Mouse (Mus musculus): ENCODE measurements around the gene Pank4. TPM values are rescaled to one million over a fixed set of nuclear protein-coding genes. Genes with fewer than 3 reads are reported as not detected.
A peak's percentile ranks its signal among the peaks of the same experiment; 100 is the strongest.

The Pank4 gene
- polyA plus RNA-seq, 1 experiment from 2014 or later, result 48.4 TPM

DNA sequence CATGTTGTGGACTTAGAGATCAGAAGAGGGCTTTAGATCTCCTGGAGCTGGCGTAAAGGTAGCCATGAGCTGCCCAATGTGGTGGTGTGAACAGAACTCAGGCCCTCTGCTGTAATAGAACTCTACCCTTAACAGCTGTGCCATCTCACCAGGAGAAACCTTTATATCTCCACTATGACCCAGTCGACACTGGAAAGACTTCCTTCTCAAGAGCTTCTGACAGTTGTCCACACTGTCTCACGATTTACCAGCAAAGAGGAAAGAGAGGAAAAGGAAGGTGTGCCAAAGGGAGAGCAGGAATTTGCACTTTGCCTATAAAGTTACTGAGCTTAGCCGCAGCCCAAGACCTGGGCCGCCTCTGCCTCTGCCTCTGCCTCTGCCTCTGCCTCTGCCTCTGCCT lies 22.1 kb upstream of the Pank4 start:
- H3K9ac ChIP-seq (ENCODE audit: low read length), result no peak overlapping the region
- H3K4me1 ChIP-seq (replicated peaks; ENCODE audit: control insufficient read depth, insufficient read depth, low read length), result peaks cover 4% of the 10 kb centered on the region; the same call in 1 of the 2 replicates
- no peak overlapping the region for H3K4me3 ChIP-seq (ENCODE audit: low read length)
- H3K27ac ChIP-seq (ENCODE audit: low read length), result no peak overlapping the region
- no peaks in the 10 kb centered on the region for H3K9me3 ChIP-seq (ENCODE audit: control insufficient read depth, low read length)
- 86% methylated on average over 5 of the region's 5 CpGs for WGBS
- H3K27me3 ChIP-seq (ENCODE audit: control insufficient read depth, insufficient read depth, low read depth, low read length), result no peaks in the 10 kb centered on the region
- H3K36me3 ChIP-seq (ENCODE audit: control insufficient read depth, insufficient read depth, low read length), result no peaks in the 10 kb centered on the region
- ATAC-seq (ENCODE audit: low read depth), result no peak
- H3K4me2 ChIP-seq (ENCODE audit: low read depth, low read length), result no peak overlapping the region

DNA sequence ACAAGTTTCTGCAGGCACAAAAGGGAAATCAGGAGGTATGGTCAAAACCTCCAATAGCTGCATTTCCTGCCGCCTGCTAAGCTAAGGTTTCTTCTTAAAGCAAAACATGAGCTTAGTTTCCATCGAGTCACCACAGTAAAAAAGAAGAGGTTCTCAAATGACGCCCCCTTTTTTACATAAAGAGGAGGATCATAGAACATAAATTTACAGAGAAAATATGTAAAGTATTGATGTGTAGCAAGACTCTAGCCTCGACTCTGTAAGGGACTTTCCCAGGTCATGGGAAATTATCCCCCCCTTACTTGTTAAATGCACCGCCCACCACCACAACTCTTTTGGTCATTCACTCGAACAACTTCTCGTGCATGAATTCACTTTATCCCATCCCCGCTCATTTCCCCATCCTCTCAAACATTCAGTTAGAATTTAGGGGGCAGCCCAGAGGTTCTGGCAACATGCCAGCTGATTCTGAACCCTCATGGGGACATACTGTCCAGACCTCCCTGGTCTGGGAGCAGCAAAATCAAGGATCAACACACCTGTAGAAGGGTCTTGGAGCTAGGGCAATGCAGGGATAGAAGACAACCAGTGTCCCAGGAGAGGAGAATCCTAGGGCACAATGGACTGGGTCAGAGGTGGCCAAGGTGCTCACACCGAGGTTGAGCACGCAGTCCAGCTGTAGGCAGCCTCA lies 21.1 kb upstream of the Pank4 start:
- Histone ChIP-seq H3K4me1 (replicated peaks; ENCODE audit: control insufficient read depth, insufficient read depth, low read length) (peaks cover 4% of the 10 kb centered on the region; the same call in 1 of the 2 replicates), H3K27me3 (ENCODE audit: control insufficient read depth, insufficient read depth, low read depth, low read length) (no peaks in the 10 kb centered on the region), H3K4me2 (ENCODE audit: low read depth, low read length) (no peak overlapping the region), H3K9me3 (ENCODE audit: control insufficient read depth, low read length) (no peaks in the 10 kb centered on the region), H3K27ac (ENCODE audit: low read length) (no peak overlapping the region), H3K9ac (ENCODE audit: low read length) (no peak overlapping the region), H3K36me3 (ENCODE audit: control insufficient read depth, insufficient read depth, low read length) (no peaks in the 10 kb centered on the region), H3K4me3 (ENCODE audit: low read length) (no peak overlapping the region)
- ATAC-seq (ENCODE audit: low read depth), result no peak
- 77% methylated on average over 10 of the region's 10 CpGs for WGBS

GRCm38 (mm10) chr4:154943323-154944039 lies 20.4 kb upstream of the Pank4 start:
- no peak overlapping the region for H3K27ac ChIP-seq (ENCODE audit: low read length)
- H3K4me3 ChIP-seq (ENCODE audit: low read length), result no peak overlapping the region
- ATAC-seq (ENCODE audit: low read depth), result no peak
- H3K4me2 ChIP-seq (ENCODE audit: low read depth, low read length), result no peak overlapping the region
- H3K9ac ChIP-seq (ENCODE audit: low read length), result no peak overlapping the region
- H3K4me1 ChIP-seq (replicated peaks; ENCODE audit: control insufficient read depth, insufficient read depth, low read length), result peaks cover 7% of the 10 kb centered on the region; the same call in 1 of the 2 replicates
- H3K27me3 ChIP-seq (ENCODE audit: control insufficient read depth, insufficient read depth, low read depth, low read length), result peaks cover 2% of the 10 kb centered on the region; the same call in 1 of the 2 replicates
- no peaks in the 10 kb centered on the region for H3K9me3 ChIP-seq (ENCODE audit: control insufficient read depth, low read length)
- no peaks in the 10 kb centered on the region for H3K36me3 ChIP-seq (ENCODE audit: control insufficient read depth, insufficient read depth, low read length)
- 81% methylated on average over 6 of the region's 6 CpGs for WGBS

- Histone ChIP-seq H3K9me3 (ENCODE audit: control insufficient read depth, low read length) (no peaks in the 10 kb centered on the region), H3K27me3 (ENCODE audit: control insufficient read depth, insufficient read depth, low read depth, low read length) (peaks cover 7% of the 10 kb centered on the region), H3K4me2 (ENCODE audit: low read depth, low read length) (no peak overlapping the region), H3K9ac (ENCODE audit: low read length) (no peak overlapping the region), H3K27ac (ENCODE audit: low read length) (no peak overlapping the region), H3K4me3 (ENCODE audit: low read length) (no peak overlapping the region), H3K4me1 (replicated peaks; ENCODE audit: control insufficient read depth, insufficient read depth, low read length) (peaks cover 7% of the 10 kb centered on the region; the same call in 1 of the 2 replicates), H3K36me3 (ENCODE audit: control insufficient read depth, insufficient read depth, low read length) (no peaks in the 10 kb centered on the region)
- WGBS, result 23% methylated on average over 2 of the region's 2 CpGs
- ATAC-seq (ENCODE audit: low read depth), result peak; percentile 82
Measured at GRCm38 (mm10) chr4:154944121-154944590, 19.8 kb upstream of the Pank4 start.

DNA sequence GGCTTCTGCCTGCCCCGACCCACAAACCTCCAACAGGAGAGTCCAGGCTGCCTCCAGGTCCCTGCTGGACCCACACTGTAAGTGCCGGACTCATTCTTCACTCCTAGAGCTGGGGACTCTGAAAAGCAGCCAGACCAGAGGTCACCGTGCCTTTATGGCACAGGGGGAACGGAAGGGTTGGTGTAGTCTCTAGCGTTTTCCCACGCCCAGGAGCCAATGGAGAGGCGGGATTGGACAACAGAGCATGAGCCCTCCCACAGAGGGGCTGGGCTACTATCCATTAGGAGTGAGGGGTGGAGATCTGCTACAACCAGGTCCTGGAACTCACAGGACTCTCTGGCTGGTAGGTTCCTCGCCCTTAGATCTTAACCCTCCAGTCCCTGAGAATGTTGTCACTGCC lies 17.6 kb upstream of the Pank4 start:
- no peak overlapping the region for H3K27ac ChIP-seq (ENCODE audit: low read length)
- ATAC-seq (ENCODE audit: low read depth), result peak; percentile 87
- H3K4me1 ChIP-seq (replicated peaks; ENCODE audit: control insufficient read depth, insufficient read depth, low read length), result peaks cover 9% of the 10 kb centered on the region; the same call in 1 of the 2 replicates
- peaks cover 22% of the 10 kb centered on the region for H3K27me3 ChIP-seq (ENCODE audit: control insufficient read depth, insufficient read depth, low read depth, low read length)
- 2% methylated on average over 8 of the region's 8 CpGs for WGBS
- H3K4me3 ChIP-seq (ENCODE audit: low read length), result peak overlapping the region; percentile 38
- H3K36me3 ChIP-seq (ENCODE audit: control insufficient read depth, insufficient read depth, low read length), result no peaks in the 10 kb centered on the region
- H3K4me2 ChIP-seq (ENCODE audit: low read depth, low read length), result peak overlapping the region; percentile 60
- H3K9ac ChIP-seq (ENCODE audit: low read length), result peak overlapping the region; percentile 38
- H3K9me3 ChIP-seq (ENCODE audit: control insufficient read depth, low read length), result no peaks in the 10 kb centered on the region

- Histone ChIP-seq H3K27me3 (ENCODE audit: control insufficient read depth, insufficient read depth, low read depth, low read length) (peaks cover 42% of the 10 kb centered on the region), H3K9me3 (ENCODE audit: control insufficient read depth, low read length) (no peaks in the 10 kb centered on the region), H3K4me1 (replicated peaks; ENCODE audit: control insufficient read depth, insufficient read depth, low read length) (peaks cover 9% of the 10 kb centered on the region; the same call in 1 of the 2 replicates), H3K36me3 (ENCODE audit: control insufficient read depth, insufficient read depth, low read length) (no peaks in the 10 kb centered on the region), H3K4me2 (ENCODE audit: low read depth, low read length) (no peak overlapping the region), H3K27ac (ENCODE audit: low read length) (peak overlapping the region; percentile 35; the same call in 1 of the 2 replicates), H3K4me3 (ENCODE audit: low read length) (no peak overlapping the region), H3K9ac (ENCODE audit: low read length) (no peak overlapping the region)
- WGBS, result 32% methylated on average over 14 of the region's 14 CpGs
- peak; percentile 26 for ATAC-seq (ENCODE audit: low read depth)
Measured at GRCm38 (mm10) chr4:154948066-154948939, 15.6 kb upstream of the Pank4 start.

DNA sequence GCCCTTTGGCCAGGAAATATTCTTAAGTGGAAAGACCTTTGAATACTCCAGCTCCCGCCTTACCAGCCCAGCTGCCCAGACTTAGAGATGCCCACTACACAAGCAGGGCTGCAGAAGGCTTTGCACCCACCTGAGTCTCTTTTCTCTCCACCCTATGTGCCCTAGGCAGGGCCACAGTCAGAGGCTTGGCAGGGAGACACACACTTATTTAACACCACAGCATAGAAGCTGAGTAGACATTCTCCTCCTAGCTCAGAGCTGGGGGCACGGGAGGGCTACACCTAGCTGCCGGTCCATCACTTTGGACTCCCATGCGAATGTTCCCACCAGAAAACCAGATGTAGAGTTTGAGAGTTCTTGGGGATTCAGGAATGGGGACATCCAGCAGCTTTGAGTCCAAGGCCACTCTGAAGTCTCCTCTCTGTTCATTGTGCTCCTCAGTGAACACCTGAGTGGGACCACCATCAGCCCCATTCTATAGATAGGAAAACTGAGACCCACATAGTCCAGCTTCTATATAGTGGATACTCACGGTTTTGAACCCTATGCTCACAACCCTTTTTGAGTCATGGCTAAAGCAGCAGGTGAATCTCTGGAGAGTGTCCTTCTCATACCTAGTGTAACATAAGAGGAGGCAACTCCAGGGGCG lies 14.9 kb upstream of the Pank4 start:
- Histone ChIP-seq H3K27ac (ENCODE audit: low read length) (peak overlapping the region; percentile 35; the same call in 1 of the 2 replicates), H3K9me3 (ENCODE audit: control insufficient read depth, low read length) (no peaks in the 10 kb centered on the region), H3K4me3 (ENCODE audit: low read length) (no peak overlapping the region), H3K4me2 (ENCODE audit: low read depth, low read length) (no peak overlapping the region), H3K36me3 (ENCODE audit: control insufficient read depth, insufficient read depth, low read length) (no peaks in the 10 kb centered on the region), H3K27me3 (ENCODE audit: control insufficient read depth, insufficient read depth, low read depth, low read length) (peaks cover 50% of the 10 kb centered on the region), H3K4me1 (replicated peaks; ENCODE audit: control insufficient read depth, insufficient read depth, low read length) (peaks cover 9% of the 10 kb centered on the region; the same call in 1 of the 2 replicates), H3K9ac (ENCODE audit: low read length) (no peak overlapping the region)
- ATAC-seq (ENCODE audit: low read depth), result no peak
- WGBS, result 59% methylated on average over 6 of the region's 6 CpGs

DNA sequence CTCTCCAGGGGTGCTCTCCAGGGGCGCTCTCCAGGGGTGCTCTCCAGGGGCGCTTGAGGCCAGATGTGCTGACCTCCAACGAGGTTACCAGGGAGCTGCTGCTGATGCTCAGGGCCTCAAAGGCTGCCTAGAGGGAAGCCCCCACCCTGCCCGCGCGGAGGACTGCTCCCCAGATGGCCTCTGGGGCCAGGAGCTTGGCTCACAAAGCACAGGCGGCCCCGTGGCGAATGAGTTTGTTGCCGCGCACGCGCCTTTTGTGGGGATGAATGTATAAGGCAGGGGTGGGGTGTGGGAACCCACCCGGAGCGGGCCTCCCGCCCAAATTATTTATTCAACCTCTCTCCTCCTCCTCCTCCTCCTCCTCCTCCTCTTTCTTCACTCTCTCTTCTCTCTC lies 14.3 kb upstream of the Pank4 start:
- Histone ChIP-seq H3K27me3 (ENCODE audit: control insufficient read depth, insufficient read depth, low read depth, low read length) (peaks cover 55% of the 10 kb centered on the region), H3K9ac (ENCODE audit: low read length) (no peak overlapping the region), H3K4me1 (replicated peaks; ENCODE audit: control insufficient read depth, insufficient read depth, low read length) (peaks cover 9% of the 10 kb centered on the region; the same call in 1 of the 2 replicates), H3K4me3 (ENCODE audit: low read length) (no peak overlapping the region), H3K27ac (ENCODE audit: low read length) (no peak overlapping the region), H3K9me3 (ENCODE audit: control insufficient read depth, low read length) (no peaks in the 10 kb centered on the region), H3K4me2 (ENCODE audit: low read depth, low read length) (no peak overlapping the region), H3K36me3 (ENCODE audit: control insufficient read depth, insufficient read depth, low read length) (no peaks in the 10 kb centered on the region)
- ATAC-seq (ENCODE audit: low read depth), result no peak
- WGBS, result 18% methylated on average over 12 of the region's 16 CpGs
